Mouse (Mus musculus): ENCODE measurements around the gene Med29. TPM values are rescaled to one million over a fixed set of nuclear protein-coding genes. Genes with fewer than 3 reads are reported as not detected.

Med29 gene
- polyA plus RNA-seq, 1 experiment from 2014 or later = 40.1 TPM

- peaks cover 9% of the 10 kb centered on the region for H3K4me1 ChIP-seq (replicated peaks; ENCODE audit: control insufficient read depth, insufficient read depth, low read length)
- peak within 1 kb of the TSS; percentile 93 for H3K4me3 ChIP-seq (ENCODE audit: low read depth, low read length)
- no peaks in the 10 kb centered on the region for H3K27me3 ChIP-seq (ENCODE audit: control insufficient read depth, insufficient read depth, low read length)
- under 1% methylated on average over 44 of the region's 50 CpGs for WGBS
- H3K4me2 ChIP-seq (ENCODE audit: low read depth, low read length, severe bottlenecking) = peak within 1 kb of the TSS; percentile 70
- peaks cover 9% of the 10 kb centered on the region for H3K36me3 ChIP-seq (ENCODE audit: control insufficient read depth, insufficient read depth, low read length)
- ATAC-seq (replicated peaks; ENCODE audit: low FRiP score) = peak; percentile 94
- DNase-seq (ENCODE audit: low spot score) = peak; percentile 99
- no peaks in the 10 kb centered on the region for H3K9me3 ChIP-seq (ENCODE audit: control insufficient read depth, low read length)
- peak within 1 kb of the TSS; percentile 48; the same call in 1 of the 2 replicates for H3K27ac ChIP-seq (ENCODE audit: low read depth, low read length)
- H3K9ac ChIP-seq (ENCODE audit: low read length) = peak within 1 kb of the TSS; percentile 85
Measured at GRCm38 (mm10) chr7:28350155-28350883, 42.2 kb downstream of the Med29 start, which contains the start of gene Rps16. Gene Rps16 (plus strand): TSS chr7:28350652.

DNA sequence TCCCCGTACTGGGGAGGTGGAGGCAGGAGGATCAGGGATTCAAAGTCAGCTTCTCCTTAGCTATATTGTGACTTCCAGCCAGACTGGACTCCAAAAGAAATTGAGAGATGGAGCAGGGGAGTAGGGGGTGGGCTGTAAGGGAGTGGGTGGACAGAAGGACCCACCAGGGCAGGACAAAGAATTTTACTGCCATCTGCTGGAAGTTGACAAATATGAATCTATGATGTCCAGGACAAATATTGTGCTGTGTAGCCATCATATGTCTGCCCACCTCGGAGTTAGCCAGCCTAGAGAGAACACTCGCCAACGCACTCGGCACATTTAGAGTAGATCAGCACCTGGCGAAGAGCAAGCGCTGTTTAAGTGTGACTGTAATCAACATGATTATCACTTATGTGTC, 43.9 kb downstream of the Med29 start:
- no peaks in the 10 kb centered on the region for H3K9me3 ChIP-seq (ENCODE audit: control insufficient read depth, low read length)
- no peak overlapping the region for H3K4me2 ChIP-seq (ENCODE audit: low read depth, low read length, severe bottlenecking)
- H3K27me3 ChIP-seq (ENCODE audit: control insufficient read depth, insufficient read depth, low read length) = no peaks in the 10 kb centered on the region
- DNase-seq (ENCODE audit: low spot score) = no peak
- H3K9ac ChIP-seq (ENCODE audit: low read length) = no peak overlapping the region
- H3K4me1 ChIP-seq (replicated peaks; ENCODE audit: control insufficient read depth, insufficient read depth, low read length) = peaks cover 9% of the 10 kb centered on the region
- H3K36me3 ChIP-seq (ENCODE audit: control insufficient read depth, insufficient read depth, low read length) = peaks cover 6% of the 10 kb centered on the region
- 86% methylated on average over 7 of the region's 7 CpGs for whole genome bisulfite sequencing
- no peak for ATAC-seq (replicated peaks; ENCODE audit: low FRiP score)
- no peak overlapping the region for H3K4me3 ChIP-seq (ENCODE audit: low read depth, low read length)
- no peak overlapping the region for H3K27ac ChIP-seq (ENCODE audit: low read depth, low read length)

DNA sequence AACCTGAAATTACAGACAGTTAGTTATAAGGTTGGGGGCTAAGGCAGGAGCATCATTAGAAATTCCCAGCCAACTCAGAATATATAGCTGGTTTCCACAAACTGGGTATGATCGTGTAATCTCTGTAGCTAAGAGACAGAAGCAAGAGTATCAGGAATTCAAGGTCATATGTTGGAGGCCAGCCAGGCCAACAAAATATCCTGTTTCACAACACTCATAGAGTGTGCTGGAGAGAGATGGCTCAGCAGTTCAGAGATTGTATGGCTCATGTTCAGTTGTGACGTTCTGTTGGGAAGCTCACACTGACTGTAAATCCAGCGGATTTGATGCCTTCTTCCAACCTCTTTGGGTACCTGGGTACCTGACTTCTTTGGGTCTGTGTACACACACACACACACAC, 44.8 kb downstream of the Med29 start:
- ATAC-seq (replicated peaks; ENCODE audit: low FRiP score) = no peak
- Histone ChIP-seq H3K9ac (ENCODE audit: low read length) (no peak overlapping the region), H3K4me3 (ENCODE audit: low read depth, low read length) (no peak overlapping the region), H3K27ac (ENCODE audit: low read depth, low read length) (no peak overlapping the region), H3K4me1 (replicated peaks; ENCODE audit: control insufficient read depth, insufficient read depth, low read length) (peaks cover 9% of the 10 kb centered on the region), H3K9me3 (ENCODE audit: control insufficient read depth, low read length) (no peaks in the 10 kb centered on the region), H3K27me3 (ENCODE audit: control insufficient read depth, insufficient read depth, low read length) (no peaks in the 10 kb centered on the region), H3K4me2 (ENCODE audit: low read depth, low read length, severe bottlenecking) (no peak overlapping the region), H3K36me3 (ENCODE audit: control insufficient read depth, insufficient read depth, low read length) (no peaks in the 10 kb centered on the region)
- no peak for DNase-seq (ENCODE audit: low spot score)
- 79% methylated on average over 3 of the region's 3 CpGs for WGBS

DNA sequence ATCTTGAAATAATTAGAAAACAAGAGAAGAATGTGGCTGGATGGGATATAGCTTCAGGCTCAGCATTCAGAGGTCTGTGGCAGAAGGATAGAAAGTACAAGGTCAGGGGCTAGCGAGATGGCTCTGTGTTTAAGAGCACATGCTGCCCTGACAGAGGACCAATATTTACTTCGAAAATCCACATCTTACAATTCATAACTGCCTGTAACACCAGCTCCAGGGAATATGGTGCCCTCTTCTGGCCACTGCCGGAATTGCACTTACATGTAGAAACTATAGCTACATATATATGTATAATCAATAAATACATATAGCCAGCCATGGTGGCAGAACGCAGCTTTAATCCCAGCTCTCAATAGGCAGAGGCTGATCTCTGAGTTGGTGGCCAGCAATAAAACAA, 47.9 kb downstream of the Med29 start:
- Histone ChIP-seq H3K4me2 (ENCODE audit: low read depth, low read length, severe bottlenecking) (no peak overlapping the region), H3K4me1 (replicated peaks; ENCODE audit: control insufficient read depth, insufficient read depth, low read length) (no peaks in the 10 kb centered on the region), H3K27me3 (ENCODE audit: control insufficient read depth, insufficient read depth, low read length) (no peaks in the 10 kb centered on the region), H3K4me3 (ENCODE audit: low read depth, low read length) (no peak overlapping the region), H3K9me3 (ENCODE audit: control insufficient read depth, low read length) (no peaks in the 10 kb centered on the region), H3K27ac (ENCODE audit: low read depth, low read length) (no peak overlapping the region), H3K36me3 (ENCODE audit: control insufficient read depth, insufficient read depth, low read length) (no peaks in the 10 kb centered on the region), H3K9ac (ENCODE audit: low read length) (no peak overlapping the region)
- DNase-seq (ENCODE audit: low spot score) (peak; percentile 89), ATAC-seq (replicated peaks; ENCODE audit: low FRiP score) (no peak)
- WGBS = 9% methylated on average over 4 of the region's 4 CpGs

DNA sequence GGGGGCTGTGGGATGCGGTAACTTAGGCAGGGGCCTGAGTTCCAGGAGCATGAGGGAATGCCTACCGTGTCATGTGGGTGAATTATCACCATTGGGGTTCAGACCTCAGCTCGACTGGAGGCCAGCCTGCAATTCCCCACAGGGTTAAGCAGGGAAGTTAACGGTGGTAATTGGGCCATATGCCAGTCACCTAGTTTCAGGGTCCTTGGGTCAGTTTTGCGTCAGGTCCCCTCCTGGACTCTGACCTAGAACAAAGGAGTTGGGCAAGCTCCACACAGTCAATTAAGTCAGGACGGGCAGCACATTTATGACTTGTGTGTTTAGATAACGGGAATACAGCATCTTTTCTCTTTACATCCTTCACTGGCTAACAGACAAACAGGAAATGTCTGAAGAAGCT, 51.1 kb downstream of the Med29 start:
- H3K4me2 ChIP-seq (ENCODE audit: low read depth, low read length, severe bottlenecking) = no peak overlapping the region
- no peak overlapping the region for H3K4me3 ChIP-seq (ENCODE audit: low read depth, low read length)
- no peak overlapping the region for H3K9ac ChIP-seq (ENCODE audit: low read length)
- H3K27me3 ChIP-seq (ENCODE audit: control insufficient read depth, insufficient read depth, low read length) = no peaks in the 10 kb centered on the region
- DNase-seq (ENCODE audit: low spot score) (no peak), ATAC-seq (replicated peaks; ENCODE audit: low FRiP score) (no peak)
- H3K4me1 ChIP-seq (replicated peaks; ENCODE audit: control insufficient read depth, insufficient read depth, low read length) = peaks cover 2% of the 10 kb centered on the region; the same call in 1 of the 2 replicates
- no peaks in the 10 kb centered on the region for H3K9me3 ChIP-seq (ENCODE audit: control insufficient read depth, low read length)
- 51% methylated on average over 7 of the region's 7 CpGs for WGBS
- no peaks in the 10 kb centered on the region for H3K36me3 ChIP-seq (ENCODE audit: control insufficient read depth, insufficient read depth, low read length)
- H3K27ac ChIP-seq (ENCODE audit: low read depth, low read length) = no peak overlapping the region

DNA sequence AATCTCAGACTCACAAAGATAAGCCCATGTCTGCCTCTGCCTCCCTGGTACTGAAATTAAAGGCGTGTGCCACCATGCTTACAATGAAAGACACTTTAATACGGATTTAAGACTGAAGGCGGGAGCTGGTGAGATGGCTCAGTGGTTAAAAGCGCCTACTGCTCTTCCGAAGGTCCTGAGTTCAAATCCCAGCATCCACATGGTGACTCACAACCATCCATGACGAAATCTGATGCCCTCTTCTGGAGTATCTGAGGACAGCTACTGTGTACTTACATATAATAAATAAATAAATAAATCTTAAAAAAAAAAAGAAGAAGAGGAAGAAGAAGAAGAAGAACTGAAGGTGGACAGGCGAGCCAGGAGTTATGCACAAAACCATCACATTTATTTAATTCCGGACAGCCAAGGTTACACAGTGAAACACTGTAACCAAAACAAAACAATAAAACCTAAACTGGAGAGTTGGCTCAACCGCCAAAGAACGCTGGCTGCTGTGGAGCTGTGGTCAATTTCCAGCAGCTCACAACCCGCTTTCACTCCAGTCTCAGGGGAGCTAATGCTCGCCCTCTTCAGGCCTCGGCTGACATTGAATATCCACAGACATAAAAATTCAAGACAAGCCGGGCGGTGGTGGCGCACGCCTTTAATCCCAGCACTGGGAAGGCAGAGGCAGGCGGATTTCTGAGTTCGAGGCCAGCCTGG, 53.1 kb downstream of the Med29 start:
- Histone ChIP-seq H3K9me3 (ENCODE audit: control insufficient read depth, low read length) (no peaks in the 10 kb centered on the region), H3K27ac (ENCODE audit: low read depth, low read length) (peak overlapping the region; percentile 54; the same call in 1 of the 2 replicates), H3K4me1 (replicated peaks; ENCODE audit: control insufficient read depth, insufficient read depth, low read length) (peaks cover 2% of the 10 kb centered on the region; the same call in 1 of the 2 replicates), H3K36me3 (ENCODE audit: control insufficient read depth, insufficient read depth, low read length) (no peaks in the 10 kb centered on the region; the same call in 1 of the 2 replicates), H3K4me2 (ENCODE audit: low read depth, low read length, severe bottlenecking) (peak overlapping the region; percentile 60), H3K4me3 (ENCODE audit: low read depth, low read length) (peak overlapping the region; percentile 99), H3K9ac (ENCODE audit: low read length) (peak overlapping the region; percentile 95), H3K27me3 (ENCODE audit: control insufficient read depth, insufficient read depth, low read length) (no peaks in the 10 kb centered on the region)
- DNase-seq (ENCODE audit: low spot score) (no peak), ATAC-seq (replicated peaks; ENCODE audit: low FRiP score) (no peak; the same call in 1 of the 2 replicates)
- 84% methylated on average over 19 of the region's 19 CpGs for WGBS

GRCm38 (mm10) chr7:28338108-28338998, 54.2 kb downstream of the Med29 start, which contains the start of gene Supt5:
Gene Supt5 (minus strand): TSS chr7:28338746.
- no peaks in the 10 kb centered on the region for H3K9me3 ChIP-seq (ENCODE audit: control insufficient read depth, low read length)
- no peaks in the 10 kb centered on the region for H3K27me3 ChIP-seq (ENCODE audit: control insufficient read depth, insufficient read depth, low read length)
- ATAC-seq (replicated peaks; ENCODE audit: low FRiP score) = peak; percentile 98
- peak within 1 kb of the TSS; percentile 95 for H3K9ac ChIP-seq (ENCODE audit: low read length)
- peak within 1 kb of the TSS; percentile 54 for H3K27ac ChIP-seq (ENCODE audit: low read depth, low read length)
- DNase-seq (ENCODE audit: low spot score) = peak; percentile 97
- WGBS = under 1% methylated on average over 77 of the region's 77 CpGs
- peak within 1 kb of the TSS; percentile 80 for H3K4me2 ChIP-seq (ENCODE audit: low read depth, low read length, severe bottlenecking)
- H3K4me3 ChIP-seq (ENCODE audit: low read depth, low read length) = peak within 1 kb of the TSS; percentile 99
- H3K4me1 ChIP-seq (replicated peaks; ENCODE audit: control insufficient read depth, insufficient read depth, low read length) = peaks cover 2% of the 10 kb centered on the region; the same call in 1 of the 2 replicates
- H3K36me3 ChIP-seq (ENCODE audit: control insufficient read depth, insufficient read depth, low read length) = no peaks in the 10 kb centered on the region; the same call in 1 of the 2 replicates
